Mouse (Mus musculus) effector memory CD4-positive, alpha-beta T cell, adult 7 months (primary cell): ENCODE data around the gene Zfp568. TPM values are rescaled to one million over a fixed set of nuclear protein-coding genes. Genes with fewer than 3 reads are reported as not detected.

ENCODE experiments used
- polyA plus RNA-seq: library from polyadenylated mRNA; unstranded; fragments of 100-300 nt; shearing (Covaris generic); gene quantifications from one replicate; pipeline ENCODE4 v1.2.1, GENCODE M21; 2017

Gene Zfp568
- polyA plus RNA-seq = 5.7 TPM

GRCm38 (mm10) chr7:29983690-29984380 lies at the start of gene Zfp568:
Gene Zfp568, plus strand, starts transcription at chr7:29983955.

GRCm38 (mm10) chr7:29953513-29954401 lies 30.0 kb upstream of the Zfp568 start, which contains the start of gene Zfp74:
Gene Zfp74, minus strand, starts transcription at chr7:29954089.

GRCm38 (mm10) chr7:30050882-30051548 lies 67.3 kb downstream of the Zfp568 start, which contains the start of gene Zfp14:
Gene Zfp14, minus strand, starts transcription at chr7:30051380.

GRCm38 (mm10) chr7:30072146-30073028 lies 88.6 kb downstream of the Zfp568 start, which contains the start of gene Zfp82:
Gene Zfp82, minus strand, starts transcription at chr7:30072900.

Other genes starting within 250 kb of the Zfp568 start
- gene Zfp84, start 215.4 kb upstream of the Zfp568 start, polyA plus RNA-seq = 13.7 TPM
- 0.48 TPM for gene Zfp30, start 200.0 kb upstream of the Zfp568 start, polyA plus RNA-seq
- 5.9 TPM for gene Zfp790, start 167.8 kb upstream of the Zfp568 start, polyA plus RNA-seq
- 2.2 TPM for gene Zfp940, start 130.3 kb upstream of the Zfp568 start, polyA plus RNA-seq
- 8.0 TPM for gene Zfp420, start 124.0 kb upstream of the Zfp568 start, polyA plus RNA-seq
- gene Zfp27, start 77.4 kb upstream of the Zfp568 start, polyA plus RNA-seq = 2.9 TPM
- 1.00 TPM for gene Zfp383, start 75.7 kb upstream of the Zfp568 start, polyA plus RNA-seq
- gene Zfp74, start 29.9 kb upstream of the Zfp568 start, polyA plus RNA-seq = 2.2 TPM
- gene Zfp14, start 67.4 kb downstream of the Zfp568 start, polyA plus RNA-seq = 2.1 TPM
- 7.4 TPM for gene Zfp82, start 88.9 kb downstream of the Zfp568 start, polyA plus RNA-seq
- not detected for gene Gm26920, start 106.5 kb downstream of the Zfp568 start, polyA plus RNA-seq
- gene Zfp566, start 106.6 kb downstream of the Zfp568 start, polyA plus RNA-seq = 6.2 TPM
- 66.9 TPM for gene Zfp260, start 110.8 kb downstream of the Zfp568 start, polyA plus RNA-seq
- 13.4 TPM for gene Zfp382, start 138.0 kb downstream of the Zfp568 start, polyA plus RNA-seq
- 32.3 TPM for gene Zfp146, start 185.8 kb downstream of the Zfp568 start, polyA plus RNA-seq
- gene Cox7a1, start 200.2 kb downstream of the Zfp568 start, polyA plus RNA-seq = not detected
- gene Capns1, start 214.9 kb downstream of the Zfp568 start, polyA plus RNA-seq = 60.7 TPM
- gene Polr2i, start 248.0 kb downstream of the Zfp568 start, polyA plus RNA-seq = 32.3 TPM
- gene Tbcb, start 248.3 kb downstream of the Zfp568 start, polyA plus RNA-seq = 61.3 TPM